Mouse (Mus musculus) embryonic facial prominence, embryonic 15.5 days (tissue): ENCODE results near the gene Gm11037. TPM values are rescaled to one million over a fixed set of nuclear protein-coding genes. Genes with fewer than 3 reads are reported as not detected.

Experiments
- ATAC-seq: fragments of 200-750 bp; cut with Nextera tagmentation; 2 replicates; pipeline ENCODE4 v1.8.0; 2017; ENCODE audit warnings: low read depth, moderate TSS enrichment; ENCODE audit not compliant: insufficient number of reproducible peaks, low FRiP score, low TSS enrichment
- H3K27ac ChIP-seq: fragments of 300-500 bp; sonication (generic); replicated peaks from 2 replicates; pipeline ENCODE4 v1.5.1; 2015; ENCODE audit warnings: mild to moderate bottlenecking, inconsistent platforms
- H3K27me3 ChIP-seq: fragments of 300-500 bp; sonication (generic); 2 replicates; pipeline ENCODE4 v1.6.1; 2015; ENCODE audit warnings: inconsistent platforms
- H3K36me3 ChIP-seq: fragments of 300-500 bp; sonication (generic); 2 replicates; pipeline ENCODE4 v1.6.1; 2015; ENCODE audit warnings: mild to moderate bottlenecking, inconsistent platforms
- H3K4me1 ChIP-seq: fragments of 300-500 bp; sonication (generic); 2 replicates; pipeline ENCODE4 v1.6.1; 2015; ENCODE audit warnings: inconsistent platforms
- H3K4me2 ChIP-seq: fragments of 300-500 bp; sonication (generic); replicated peaks from 2 replicates; pipeline ENCODE4 v1.6.1; 2015; ENCODE audit warnings: mild to moderate bottlenecking, inconsistent platforms
- H3K4me3 ChIP-seq: fragments of 300-500 bp; sonication (generic); replicated peaks from 2 replicates; pipeline ENCODE4 v1.5.1; 2015; ENCODE audit warnings: mild to moderate bottlenecking, inconsistent platforms
- H3K9ac ChIP-seq: fragments of 300-500 bp; sonication (generic); 2 replicates; pipeline ENCODE4 v1.6.1; 2015; ENCODE audit warnings: inconsistent platforms
- H3K9me3 ChIP-seq: fragments of 300-500 bp; sonication (generic); replicated peaks from 2 replicates; pipeline ENCODE4 v1.6.1; 2016; ENCODE audit warnings: inconsistent platforms
- WGBS: fragments of 180-500 bp; shearing (Covaris S2); methylation state at CpG from one replicate; pipeline ENCODE4 v1.1.7; 2015; 5-methylcytosine and 5-hydroxymethylcytosine counted together
- polyA plus RNA-seq: library from polyadenylated mRNA; unstranded; fragments of >200 nt; fragmentation: Nextera tagmentation; extraction: Ambion mirVana; gene quantifications from 2 replicates; pipeline ENCODE4 v1.2.1, GENCODE M21; 2015

Gm11037 gene
- polyA plus RNA-seq, 1 experiment from 2014 or later: not detected

DNA sequence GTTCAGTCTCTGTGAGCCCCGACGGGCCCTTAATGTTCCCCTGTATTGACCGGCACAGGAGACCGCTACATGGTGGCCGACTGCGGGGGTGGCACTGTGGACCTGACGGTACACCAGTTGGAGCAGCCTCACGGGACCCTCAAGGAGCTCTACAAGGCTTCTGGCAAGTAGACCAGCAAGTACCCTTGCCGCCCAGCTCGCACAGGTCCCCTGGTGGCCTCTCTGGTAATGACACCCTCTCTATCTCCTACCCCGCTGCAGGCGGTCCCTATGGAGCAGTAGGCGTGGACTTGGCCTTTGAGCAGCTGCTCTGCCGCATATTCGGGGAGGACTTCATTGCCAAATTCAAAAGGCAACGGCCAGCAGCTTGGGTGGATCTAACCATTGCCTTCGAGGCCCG is 9.3 kb downstream of the Gm11037 start:
- Histone ChIP-seq H3K9ac (no peak overlapping the region), H3K4me1 (peaks cover 5% of the 10 kb centered on the region; the same call in 1 of the 2 replicates), H3K27ac (no peak overlapping the region), H3K4me2 (no peak overlapping the region), H3K4me3 (no peak overlapping the region), H3K27me3 (no peaks in the 10 kb centered on the region), H3K9me3 (no peaks in the 10 kb centered on the region), H3K36me3 (peaks cover 78% of the 10 kb centered on the region)
- 32% methylated on average over 18 of the region's 18 CpGs for WGBS
- ATAC-seq: peak; percentile 50; the same call in 1 of the 2 replicates

DNA sequence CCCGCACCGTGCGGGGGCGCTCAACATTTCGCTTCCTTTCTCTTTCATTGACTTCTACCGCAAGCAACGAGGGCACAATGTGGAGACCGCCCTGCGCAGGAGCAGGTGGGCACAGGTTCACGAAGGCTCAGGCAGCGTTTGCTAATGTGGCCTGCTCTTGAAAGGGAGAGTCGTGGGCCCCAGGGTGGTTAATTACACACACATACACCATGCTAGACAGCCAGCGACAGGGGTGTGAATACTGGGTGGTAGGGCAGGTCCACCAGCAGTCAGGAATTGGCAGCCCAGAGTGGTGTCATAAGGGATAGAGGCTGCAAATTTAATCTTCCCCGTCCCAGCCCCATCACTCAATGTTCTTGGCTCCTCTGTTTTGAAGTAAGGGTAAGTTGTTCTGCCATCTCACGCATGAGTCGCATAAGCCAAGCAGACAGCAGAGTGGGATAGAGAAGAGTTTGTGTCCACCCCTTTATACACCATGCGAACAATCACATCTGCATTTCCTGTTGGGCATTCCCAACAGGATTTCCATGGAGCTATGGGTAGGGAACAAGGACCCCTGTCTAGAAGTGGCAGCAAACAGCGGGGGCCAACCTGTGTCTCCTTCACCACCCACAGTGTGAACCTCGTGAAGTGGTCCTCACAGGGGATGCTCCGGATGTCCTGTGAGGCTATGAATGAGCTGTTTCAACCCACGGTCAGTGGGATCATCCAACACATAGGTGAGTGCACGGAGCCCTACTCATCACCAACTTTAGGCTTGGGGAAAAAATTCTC is 9.9 kb downstream of the Gm11037 start:
- Histone ChIP-seq H3K4me1 (peaks cover 5% of the 10 kb centered on the region; the same call in 1 of the 2 replicates), H3K27ac (no peak overlapping the region), H3K36me3 (peaks cover 79% of the 10 kb centered on the region), H3K4me2 (no peak overlapping the region), H3K9me3 (no peaks in the 10 kb centered on the region), H3K9ac (no peak overlapping the region), H3K27me3 (no peaks in the 10 kb centered on the region), H3K4me3 (no peak overlapping the region)
- no peak for ATAC-seq
- WGBS: 73% methylated on average over 22 of the region's 22 CpGs

DNA sequence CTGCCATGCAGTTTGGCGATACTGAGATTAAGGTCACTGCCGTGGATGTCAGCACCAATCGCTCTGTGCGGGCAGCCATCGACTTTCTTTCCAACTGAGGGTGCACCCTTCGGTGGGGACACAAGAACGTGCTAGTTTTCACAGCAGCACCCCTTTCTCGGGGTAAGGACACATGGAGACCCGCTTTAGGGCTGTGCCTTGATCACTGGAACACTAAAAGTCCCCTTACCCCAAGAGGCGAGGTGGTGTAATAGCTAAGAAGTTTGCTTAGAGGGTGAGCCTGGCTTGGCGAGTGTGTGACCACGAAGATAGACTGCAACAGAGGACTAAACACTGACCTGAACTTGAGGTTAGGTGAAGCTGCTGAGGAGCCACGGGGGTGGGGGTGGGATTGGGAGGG is 11.8 kb downstream of the Gm11037 start:
- Histone ChIP-seq H3K4me2 (no peak overlapping the region), H3K4me1 (peaks cover 5% of the 10 kb centered on the region; the same call in 1 of the 2 replicates), H3K27me3 (no peaks in the 10 kb centered on the region), H3K27ac (no peak overlapping the region), H3K4me3 (no peak overlapping the region), H3K36me3 (peaks cover 83% of the 10 kb centered on the region), H3K9me3 (no peaks in the 10 kb centered on the region), H3K9ac (no peak overlapping the region)
- ATAC-seq: no peak
- 68% methylated on average over 13 of the region's 13 CpGs for whole genome bisulfite sequencing

DNA sequence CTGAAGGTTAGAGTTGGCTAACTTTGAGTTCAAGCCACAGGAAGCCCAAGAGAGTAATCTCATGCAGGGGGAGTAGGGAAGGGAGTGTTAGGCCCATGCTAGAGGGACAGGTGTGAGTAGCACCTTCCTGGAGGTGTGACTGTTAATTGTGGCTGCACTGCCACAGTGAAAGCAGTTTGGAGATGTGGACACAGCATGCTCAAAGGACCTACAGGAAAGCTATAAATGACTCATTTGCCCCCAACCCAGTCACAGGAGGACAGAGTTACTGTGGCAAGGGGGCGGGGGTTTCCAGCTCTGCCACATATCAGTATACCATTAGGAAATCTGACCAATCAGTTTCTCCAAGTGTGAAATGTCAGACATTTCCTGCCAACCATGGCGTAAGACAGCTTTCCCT is 12.2 kb downstream of the Gm11037 start:
- no peak for ATAC-seq
- WGBS: 81% methylated on average over 2 of the region's 2 CpGs

DNA sequence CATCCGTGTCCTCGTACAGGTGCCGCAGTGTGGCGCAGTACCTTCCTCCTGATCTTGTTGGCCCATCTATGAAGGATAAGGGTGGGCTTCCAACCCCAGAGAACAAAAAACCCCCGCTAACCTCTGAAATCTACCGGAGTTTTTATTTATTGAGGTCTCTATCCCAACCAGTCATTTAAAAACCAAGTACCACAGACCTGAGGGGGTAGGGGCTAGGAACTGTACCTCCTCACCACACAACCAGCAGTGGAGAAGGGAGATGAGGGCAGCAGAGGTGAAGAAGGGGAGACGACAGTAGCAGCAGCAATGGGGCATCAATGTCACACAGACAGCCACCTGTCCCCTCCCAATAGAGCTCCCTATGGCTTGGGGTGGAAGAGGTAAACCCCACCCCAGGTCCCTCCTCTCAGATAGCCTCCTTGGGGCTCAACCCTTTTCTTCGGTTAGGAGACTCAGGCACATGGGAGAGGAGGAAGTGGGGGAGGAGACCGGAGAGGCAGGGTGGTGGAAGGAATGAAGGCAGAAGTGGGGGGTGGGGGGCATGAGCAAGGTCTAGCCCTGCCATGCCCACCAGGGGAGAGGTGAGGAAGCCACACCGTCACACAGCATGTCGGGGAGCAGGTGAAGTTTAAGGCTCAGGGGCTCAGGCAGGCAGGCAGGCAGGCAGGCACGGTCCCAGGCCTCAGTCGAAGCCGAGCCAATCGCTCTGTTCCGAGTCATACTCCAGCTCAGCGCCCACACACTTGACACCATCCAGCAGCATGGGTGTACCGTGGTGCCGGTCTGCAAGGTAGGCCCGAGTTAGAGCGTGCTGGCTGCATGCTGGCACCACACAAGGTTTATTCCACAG is 13.1 kb downstream of the Gm11037 start:
- H3K27ac ChIP-seq: no peak overlapping the region
- WGBS: 85% methylated on average over 21 of the region's 21 CpGs
- no peak overlapping the region for H3K4me3 ChIP-seq
- H3K27me3 ChIP-seq: no peaks in the 10 kb centered on the region
- H3K36me3 ChIP-seq: peaks cover 82% of the 10 kb centered on the region
- H3K9me3 ChIP-seq: no peaks in the 10 kb centered on the region
- no peak overlapping the region for H3K4me2 ChIP-seq
- H3K4me1 ChIP-seq: peaks cover 5% of the 10 kb centered on the region; the same call in 1 of the 2 replicates
- no peak overlapping the region for H3K9ac ChIP-seq
- no peak for ATAC-seq

More for the DNA sequence above, 12.2 kb downstream of the Gm11037 start:
- Histone ChIP-seq H3K27me3 (no peaks in the 10 kb centered on the region), H3K27ac (no peak overlapping the region), H3K36me3 (peaks cover 83% of the 10 kb centered on the region), H3K4me3 (no peak overlapping the region), H3K9ac (no peak overlapping the region), H3K4me1 (peaks cover 5% of the 10 kb centered on the region; the same call in 1 of the 2 replicates), H3K9me3 (no peaks in the 10 kb centered on the region), H3K4me2 (no peak overlapping the region)

DNA sequence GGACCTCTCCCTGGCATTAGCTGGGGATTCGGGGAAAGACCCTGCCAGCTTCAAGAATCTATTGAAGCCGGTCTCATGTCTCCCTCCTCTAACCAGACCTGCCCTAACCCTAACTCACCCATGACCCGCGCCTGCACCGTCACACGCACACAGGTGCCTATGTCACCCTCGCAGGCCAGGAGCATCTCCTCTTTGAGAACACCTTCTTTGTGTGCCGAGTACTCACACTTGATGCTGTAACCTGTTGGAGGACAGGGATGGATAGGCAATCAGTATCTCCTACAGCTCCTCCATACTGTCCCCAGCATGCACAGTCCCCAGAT is 13.7 kb downstream of the Gm11037 start:
- Histone ChIP-seq H3K9ac (no peak overlapping the region), H3K36me3 (peaks cover 82% of the 10 kb centered on the region), H3K9me3 (no peaks in the 10 kb centered on the region), H3K4me3 (no peak overlapping the region), H3K27me3 (no peaks in the 10 kb centered on the region), H3K27ac (no peak overlapping the region), H3K4me1 (peaks cover 5% of the 10 kb centered on the region; the same call in 1 of the 2 replicates), H3K4me2 (no peak overlapping the region)
- WGBS: 90% methylated on average over 8 of the region's 8 CpGs
- ATAC-seq: no peak

DNA sequence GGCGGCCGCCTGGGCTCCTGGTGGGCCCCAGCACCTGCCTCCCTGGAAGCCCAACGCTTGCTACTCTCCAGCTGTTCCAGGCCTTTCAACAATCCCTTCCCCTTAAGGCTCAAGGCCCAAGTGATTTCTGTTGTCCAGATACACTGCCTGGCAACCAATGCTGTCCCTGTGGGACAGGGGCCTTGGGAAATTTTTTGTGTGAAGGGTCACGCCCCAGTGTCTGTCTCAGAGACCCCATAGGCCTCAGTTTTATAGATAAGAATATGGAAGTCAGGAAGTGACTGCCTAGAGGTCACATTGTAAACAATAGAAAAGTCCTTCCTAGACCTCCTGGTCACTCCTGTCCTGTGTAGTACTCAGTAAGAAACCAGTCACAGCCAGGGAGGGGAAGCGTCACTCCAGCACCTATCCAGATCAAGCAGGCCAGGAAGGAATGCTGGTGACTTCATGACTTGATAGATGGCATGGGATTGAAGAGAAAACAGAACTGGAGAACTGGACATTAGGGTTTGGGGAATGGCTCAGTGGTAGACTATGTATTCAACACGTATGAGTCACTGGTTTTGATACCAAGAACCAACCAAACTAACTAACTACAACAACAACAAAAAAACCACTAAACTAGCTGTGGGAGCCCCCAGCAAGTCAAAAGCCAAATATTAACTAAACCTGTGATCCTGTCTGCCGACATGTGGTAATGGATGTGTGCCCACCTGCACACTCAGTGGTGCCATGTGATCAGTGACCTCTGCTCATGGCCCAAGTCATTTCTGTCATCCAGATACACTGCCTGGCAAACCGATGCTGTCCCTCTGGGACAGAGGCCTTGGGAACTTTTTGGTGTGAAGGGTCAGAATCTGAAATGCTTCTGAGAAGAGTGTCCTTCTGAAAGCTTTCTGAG is 15.3 kb downstream of the Gm11037 start:
- no peak for ATAC-seq
- H3K27ac ChIP-seq: no peak overlapping the region
- no peaks in the 10 kb centered on the region for H3K27me3 ChIP-seq
- no peak overlapping the region for H3K4me2 ChIP-seq
- no peaks in the 10 kb centered on the region for H3K9me3 ChIP-seq
- H3K9ac ChIP-seq: no peak overlapping the region
- H3K4me3 ChIP-seq: no peak overlapping the region
- 85% methylated on average over 8 of the region's 8 CpGs for WGBS
- no peaks in the 10 kb centered on the region for H3K4me1 ChIP-seq
- H3K36me3 ChIP-seq: peaks cover 76% of the 10 kb centered on the region

DNA sequence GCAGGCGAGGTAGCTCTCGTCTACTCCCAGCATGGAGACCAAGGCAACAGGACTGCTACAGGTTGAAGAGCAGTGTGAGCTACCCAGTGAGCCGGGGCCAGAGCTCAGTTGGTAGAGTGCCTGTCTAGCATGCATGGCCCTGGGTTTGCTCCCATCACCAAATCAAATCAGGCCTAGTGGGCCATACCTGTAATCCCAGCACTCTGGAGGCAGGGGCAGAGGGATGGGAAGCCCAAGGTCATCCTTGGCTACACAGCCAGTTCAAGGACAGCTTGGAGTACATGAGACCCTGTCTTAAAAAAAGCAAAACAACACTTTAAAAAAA is 15.9 kb downstream of the Gm11037 start:
- WGBS: 99% methylated on average over 3 of the region's 3 CpGs
- H3K27me3 ChIP-seq: no peaks in the 10 kb centered on the region
- H3K4me3 ChIP-seq: no peak overlapping the region
- H3K27ac ChIP-seq: no peak overlapping the region
- H3K36me3 ChIP-seq: peaks cover 72% of the 10 kb centered on the region
- no peak for ATAC-seq
- no peaks in the 10 kb centered on the region for H3K9me3 ChIP-seq
- H3K4me1 ChIP-seq: no peaks in the 10 kb centered on the region
- H3K4me2 ChIP-seq: no peak overlapping the region
- no peak overlapping the region for H3K9ac ChIP-seq

DNA sequence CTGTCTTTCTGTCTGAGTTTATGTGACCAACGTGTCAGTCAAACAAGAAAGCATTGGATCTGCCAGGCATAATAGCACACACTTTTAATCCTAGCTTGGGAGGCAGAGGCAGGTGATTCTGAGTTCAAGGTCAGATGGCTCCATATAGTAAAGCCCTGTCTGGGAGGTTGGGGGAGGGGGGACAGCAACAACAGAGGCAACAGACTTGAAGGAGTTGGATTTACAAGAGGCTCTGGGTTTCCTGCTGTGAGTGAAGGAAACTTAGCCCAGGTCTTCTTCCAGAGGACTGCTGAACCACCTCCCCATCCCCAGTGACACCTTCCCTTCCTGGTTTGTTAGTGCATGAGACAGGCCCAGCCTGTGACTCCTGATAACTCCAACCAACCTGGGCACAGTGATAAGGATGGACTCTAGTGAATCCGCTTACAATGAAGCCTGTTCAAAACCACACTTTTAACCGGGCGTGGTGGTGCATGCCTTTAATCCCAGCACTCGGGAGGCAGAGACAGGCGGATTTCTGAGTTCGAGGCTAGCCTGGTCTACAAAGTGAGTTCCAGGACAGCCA is 19.0 kb downstream of the Gm11037 start:
- H3K36me3 ChIP-seq: peaks cover 48% of the 10 kb centered on the region
- no peak overlapping the region for H3K27ac ChIP-seq

DNA sequence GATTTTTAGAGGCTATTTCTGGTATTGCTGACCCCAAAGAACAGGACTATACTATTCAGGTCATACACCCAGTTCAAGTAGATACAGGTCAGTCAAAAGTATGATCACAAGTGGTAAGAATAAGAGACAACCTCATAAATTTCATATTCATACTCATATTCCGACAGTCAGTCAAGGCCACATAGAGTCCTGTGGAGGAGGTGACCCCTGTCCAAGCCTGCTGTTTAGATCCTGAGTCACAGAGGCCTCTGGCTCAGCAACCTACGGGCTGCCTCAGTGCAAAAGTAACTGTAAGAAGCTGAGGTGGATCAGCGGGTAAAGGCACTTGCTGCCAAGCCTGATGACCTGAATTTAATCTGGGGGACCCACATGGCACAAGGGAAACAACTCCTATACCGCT is 20.7 kb downstream of the Gm11037 start:
- ATAC-seq: no peak
- H3K27me3 ChIP-seq: no peaks in the 10 kb centered on the region
- peaks cover 30% of the 10 kb centered on the region for H3K36me3 ChIP-seq

More for the DNA sequence above, 19.0 kb downstream of the Gm11037 start:
- H3K4me3 ChIP-seq: no peak overlapping the region
- H3K4me2 ChIP-seq: no peak overlapping the region
- WGBS: 91% methylated on average over 7 of the region's 7 CpGs
- no peaks in the 10 kb centered on the region; the same call in 1 of the 2 replicates for H3K4me1 ChIP-seq
- no peaks in the 10 kb centered on the region for H3K27me3 ChIP-seq
- no peak overlapping the region for H3K9ac ChIP-seq
- H3K9me3 ChIP-seq: no peaks in the 10 kb centered on the region
- no peak for ATAC-seq

More for the DNA sequence above, 20.7 kb downstream of the Gm11037 start:
- Histone ChIP-seq H3K9me3 (no peaks in the 10 kb centered on the region), H3K4me3 (no peak overlapping the region), H3K9ac (no peak overlapping the region), H3K4me1 (peaks cover 8% of the 10 kb centered on the region), H3K27ac (no peak overlapping the region), H3K4me2 (no peak overlapping the region)
- 91% methylated on average over 4 of the region's 4 CpGs for WGBS
